Mouse (Mus musculus) CH12.LX (cell line): ENCODE measurements around the gene Kif18a. TPM values are rescaled to one million over a fixed set of nuclear protein-coding genes. Genes with fewer than 3 reads are reported as not detected.

Experiments
- DNase-seq: peaks from one replicate; pipeline ENCODE4 v3.0.0-alpha.2; 2013; ENCODE audit errors: extremely low read depth
- H3K27ac ChIP-seq: 2 replicates; pipeline ENCODE4 v1.5.1; 2012; ENCODE audit warnings: low read depth, mild to moderate bottlenecking, control low read depth, moderate library complexity; ENCODE audit not compliant: insufficient read depth
- H3K27me3 ChIP-seq: replicated peaks from 2 replicates; pipeline ENCODE3; 2012; ENCODE audit warnings: inconsistent platforms
- H3K36me3 ChIP-seq, 2 experiments: replicated peaks in 1 of 2; 2 replicates each; pipeline versions ENCODE3 to v1.6.1; 2012; ENCODE audit warnings: inconsistent platforms in 1 of 2, low read length in 1 of 2, mild to moderate bottlenecking in 1 of 2, mixed read lengths in 1 of 2, moderate library complexity in 1 of 2; ENCODE audit not compliant: control insufficient read depth in 1 of 2, insufficient read depth in 1 of 2
- H3K4me1 ChIP-seq, 2 experiments: 2 replicates each; pipeline ENCODE4 v1.6.1; 2012; ENCODE audit warnings: inconsistent platforms in 1 of 2, moderate library complexity in 1 of 2; ENCODE audit not compliant: insufficient read depth in 2 of 2, control insufficient read depth in 1 of 2
- H3K4me2 ChIP-seq: 2 replicates; pipeline ENCODE4 v1.6.1; 2012; ENCODE audit warnings: low read depth, mild to moderate bottlenecking, control low read depth; ENCODE audit not compliant: poor library complexity, insufficient read depth, severe bottlenecking
- H3K4me3 ChIP-seq, 3 experiments: fragments of 150-350 bp in 1 of 3; sonication (generic) in 1 of 3; replicated peaks in 1 of 3; 2 replicates each; pipeline versions ENCODE3 to v1.5.1; 2011 to 2012; ENCODE audit warnings: low read depth in 2 of 3, low read length in 2 of 3, mild to moderate bottlenecking in 2 of 3, moderate library complexity in 2 of 3, control low read depth in 1 of 3, improper control_type of control experiment in 1 of 3, inconsistent platforms in 1 of 3, mixed read lengths in 1 of 3; ENCODE audit not compliant: poor library complexity in 1 of 3
- H3K79me2 ChIP-seq: replicated peaks from 2 replicates; pipeline ENCODE4 v1.6.1; 2012; ENCODE audit warnings: mild to moderate bottlenecking, moderate library complexity; ENCODE audit not compliant: control insufficient read depth, poor library complexity, insufficient read depth, severe bottlenecking; ENCODE audit errors: extremely low read depth
- H3K9ac ChIP-seq: 2 replicates; pipeline ENCODE4 v1.6.1; 2012; ENCODE audit warnings: low read depth, mild to moderate bottlenecking, control low read depth, moderate library complexity; ENCODE audit not compliant: insufficient read depth
- H3K9me3 ChIP-seq: replicated peaks from 2 replicates; pipeline ENCODE3; 2012; ENCODE audit warnings: low read length, inconsistent platforms, mixed read lengths
- BHLHE40 ChIP-seq: IDR thresholded peaks from 2 replicates; pipeline ENCODE4 v1.6.1; 2011; ENCODE audit warnings: mild to moderate bottlenecking, low read depth, low read length, improper control_type of control experiment
- CTCF ChIP-seq, 2 experiments: IDR thresholded peaks in 1 of 2; conservative IDR thresholded peaks in 1 of 2; 2 replicates each; pipeline ENCODE4 v1.5.1; 2011 to 2012; ENCODE audit warnings: low read depth in 2 of 2, low read length in 2 of 2, improper control_type of control experiment in 1 of 2, inconsistent platforms in 1 of 2, mild to moderate bottlenecking in 1 of 2, moderate library complexity in 1 of 2
- E2F4 ChIP-seq: IDR thresholded peaks from 2 replicates; pipeline ENCODE4 v1.6.1; 2011; ENCODE audit warnings: low read depth, low read length, improper control_type of control experiment; ENCODE audit not compliant: insufficient replicate concordance
- ELF1 ChIP-seq: IDR thresholded peaks from 2 replicates; pipeline ENCODE4 v1.6.1; 2014; ENCODE audit warnings: low read depth, mild to moderate bottlenecking, inconsistent platforms, low read length, improper control_type of control experiment
- EP300 ChIP-seq: IDR thresholded peaks from 2 replicates; pipeline ENCODE4 v1.6.1; 2011; ENCODE audit warnings: low read length, improper control_type of control experiment
- ETS1 ChIP-seq: conservative IDR thresholded peaks from 2 replicates; pipeline ENCODE4 v1.6.1; 2012; ENCODE audit warnings: low read depth, mild to moderate bottlenecking, inconsistent platforms, low read length, improper control_type of control experiment, moderate library complexity
- GABPA ChIP-seq: IDR thresholded peaks from 2 replicates; pipeline ENCODE4 v1.6.1; 2012; ENCODE audit warnings: low read depth, low read length, improper control_type of control experiment, inconsistent platforms; ENCODE audit not compliant: insufficient replicate concordance
- IRF4 ChIP-seq: IDR thresholded peaks from 2 replicates; pipeline ENCODE4 v1.6.1; 2014; ENCODE audit warnings: low read depth, mild to moderate bottlenecking, inconsistent platforms, low read length, improper control_type of control experiment
- JUN ChIP-seq: IDR thresholded peaks from 2 replicates; pipeline ENCODE4 v1.6.1; 2011; ENCODE audit warnings: low read depth, mild to moderate bottlenecking, low read length, improper control_type of control experiment, moderate library complexity; ENCODE audit not compliant: insufficient read depth
- JUND ChIP-seq: conservative IDR thresholded peaks from 2 replicates; pipeline ENCODE4 v1.6.1; 2011; ENCODE audit warnings: low read depth, low read length, improper control_type of control experiment
- KAT2A ChIP-seq: IDR thresholded peaks from 2 replicates; pipeline ENCODE4 v1.6.1; 2012; ENCODE audit warnings: low read length, improper control_type of control experiment, inconsistent platforms; ENCODE audit not compliant: insufficient replicate concordance
- MAX ChIP-seq: IDR thresholded peaks from 2 replicates; pipeline ENCODE4 v1.6.1; 2011; ENCODE audit warnings: low read length, improper control_type of control experiment
- MAZ ChIP-seq: IDR thresholded peaks from 2 replicates; pipeline ENCODE4 v1.6.1; 2012; ENCODE audit warnings: low read depth, mild to moderate bottlenecking, inconsistent platforms, low read length, improper control_type of control experiment, moderate library complexity
- NELFE ChIP-seq: IDR thresholded peaks from 2 replicates; pipeline ENCODE4 v1.6.1; 2011; ENCODE audit warnings: low read depth, low read length, improper control_type of control experiment
- POLR2A ChIP-seq: IDR thresholded peaks from 2 replicates; pipeline ENCODE4 v1.6.1; 2011; ENCODE audit warnings: low read depth, mild to moderate bottlenecking, improper control_type of control experiment, low read length
- RCOR1 ChIP-seq: conservative IDR thresholded peaks from 2 replicates; pipeline ENCODE4 v1.6.1; 2012; ENCODE audit warnings: low read depth, mild to moderate bottlenecking, inconsistent platforms, low read length, improper control_type of control experiment
- SIN3A ChIP-seq: IDR thresholded peaks from 2 replicates; pipeline ENCODE4 v1.6.1; 2012; ENCODE audit warnings: low read length, improper control_type of control experiment, inconsistent platforms
- SMC3 ChIP-seq: IDR thresholded peaks from 2 replicates; pipeline ENCODE4 v1.6.1; 2011; ENCODE audit warnings: low read depth, low read length, improper control_type of control experiment
- TBP ChIP-seq: conservative IDR thresholded peaks from 2 replicates; pipeline ENCODE4 v1.6.1; 2011; ENCODE audit warnings: low read depth, low read length, improper control_type of control experiment
- TCF12 ChIP-seq: IDR thresholded peaks from 2 replicates; pipeline ENCODE4 v1.6.1; 2014; ENCODE audit warnings: low read depth, mild to moderate bottlenecking, inconsistent platforms, low read length, improper control_type of control experiment
- ZMIZ1 ChIP-seq: IDR thresholded peaks from 2 replicates; pipeline ENCODE4 v1.6.1; 2012; ENCODE audit warnings: low read depth, mild to moderate bottlenecking, inconsistent platforms, low read length, improper control_type of control experiment
- ZNF384 ChIP-seq: IDR thresholded peaks from 2 replicates; pipeline ENCODE4 v1.6.1; 2012; ENCODE audit warnings: low read depth, low read length, improper control_type of control experiment, inconsistent platforms
- dilution Hi-C: fragments of 300-500 bp; cut with MboI; formaldehyde crosslinking; loops from 2 replicates; pipeline ENCODE4 v1.14.3; 2020; ENCODE audit warnings: low sequenced_read_pairs; ENCODE audit not compliant: extremely low pct_unique_long_range_greater_than_20kb, extremely low pct_ligation_motif_present
- in situ Hi-C: fragments of 300-500 bp; cut with MboI; formaldehyde crosslinking; loops from 3 replicates; pipeline ENCODE4 v1.14.3; 2019; ENCODE audit warnings: low sequenced_read_pairs, low pct_ligation_motif_present, low pct_unique_long_range_greater_than_20kb, mixed read lengths
- polyA plus RNA-seq: library from polyadenylated mRNA; unstranded; fragments of >175 nt; gene quantifications from 2 replicates; pipeline ENCODE4 v1.2.1, GENCODE M21; 2012; ENCODE audit warnings: low read depth; ENCODE audit not compliant: insufficient read length
- total RNA-seq, 2 experiments: library from RNA; depleted of rRNA; stranded (reverse); fragments of 300-350 nt in 1 of 2; fragments of >200 nt in 1 of 2; gene quantifications; 2 replicates each; pipeline ENCODE4 v1.2.3; 2012 to 2014

The Kif18a gene
- total and polyA plus RNA-seq, 3 experiments, result 18.9 to 48.4 (median 23.4) TPM

- dilution Hi-C loops (no loop called here), in situ Hi-C loops (no loop called here)
- Histone ChIP-seq H3K4me2 (no peak overlapping the region), H3K27me3 (no peaks in the 10 kb centered on the region), H3K36me3 (peaks cover 17 to 60% of the 10 kb centered on the region in 2 experiments), H3K9me3 (no peaks in the 10 kb centered on the region), H3K4me3 (no peak overlapping the region), H3K4me1 (peaks cover 0 to 24% of the 10 kb centered on the region in 2 experiments; a peak in 2 of 4 replicates), H3K79me2 (peaks cover 31% of the 10 kb centered on the region), H3K9ac (no peak overlapping the region), H3K27ac (no peak overlapping the region)
- no peak for DNase-seq
- no peak for TF ChIP-seq KAT2A
- TF ChIP-seq GABPA, result no peak
- no peak for TF ChIP-seq CTCF (conservative IDR thresholded peaks at IDR 0.05 in 1 of 2, IDR thresholded peaks at IDR 0.05 in 1 of 2; ENCODE audit: low read depth in 2 of 2, low read length in 2 of 2)
- no peak for TF ChIP-seq EP300
- TF ChIP-seq IRF4, result no peak
- TF ChIP-seq SMC3, result no peak
- TF ChIP-seq JUN, result no peak
- no peak for TF ChIP-seq MAZ
- TF ChIP-seq SIN3A, result no peak
- no peak for TF ChIP-seq RCOR1
- TF ChIP-seq POLR2A, result no peak
Observed at GRCm38 (mm10) chr2:109289327-109289726, 8.8 kb downstream of the Kif18a start.

GRCm38 (mm10) chr2:109296264-109296663 lies 15.7 kb downstream of the Kif18a start:
- no peak overlapping the region for H3K9ac ChIP-seq
- no peak overlapping the region for H3K27ac ChIP-seq
- DNase-seq, result no peak
- no peak overlapping the region for H3K4me3 ChIP-seq
- in situ Hi-C loops (no loop called here), dilution Hi-C loops (no loop called here)
- H3K79me2 ChIP-seq, result 0 out of 2 replicates have a peak, but pooled peaks cover 3% of the 10 kb centered on the region
- H3K9me3 ChIP-seq, result no peaks in the 10 kb centered on the region
- H3K4me1 ChIP-seq, result no peaks in the 10 kb centered on the region
- peaks cover 20 to 59% of the 10 kb centered on the region in 2 experiments for H3K36me3 ChIP-seq
- H3K4me2 ChIP-seq, result no peak overlapping the region
- TF ChIP-seq ETS1 (no peak), ZNF384 (no peak), ELF1 (no peak), MAX (no peak), BHLHE40 (no peak), E2F4 (no peak), NELFE (no peak), TCF12 (no peak), MAZ (no peak), TBP (no peak), JUND (no peak), JUN (no peak), ZMIZ1 (no peak), EP300 (no peak), RCOR1 (no peak)
- no peaks in the 10 kb centered on the region for H3K27me3 ChIP-seq
